Mouse (Mus musculus) embryonic facial prominence, embryonic 15.5 days (tissue): ENCODE results near the gene Skp2. TPM values are rescaled to one million over a fixed set of nuclear protein-coding genes. Genes with fewer than 3 reads are reported as not detected.
A peak's percentile ranks its signal among the peaks of the same experiment; 100 is the strongest.

Experiments used
- ATAC-seq: fragments of 200-750 bp; cut with Nextera tagmentation; 2 replicates; pipeline ENCODE4 v1.8.0; 2017; ENCODE audit warnings: low read depth, moderate TSS enrichment; ENCODE audit not compliant: insufficient number of reproducible peaks, low FRiP score, low TSS enrichment
- H3K27ac ChIP-seq: fragments of 300-500 bp; sonication (generic); replicated peaks from 2 replicates; pipeline ENCODE4 v1.5.1; 2015; ENCODE audit warnings: mild to moderate bottlenecking, inconsistent platforms
- H3K27me3 ChIP-seq: fragments of 300-500 bp; sonication (generic); 2 replicates; pipeline ENCODE4 v1.6.1; 2015; ENCODE audit warnings: inconsistent platforms
- H3K36me3 ChIP-seq: fragments of 300-500 bp; sonication (generic); 2 replicates; pipeline ENCODE4 v1.6.1; 2015; ENCODE audit warnings: mild to moderate bottlenecking, inconsistent platforms
- H3K4me1 ChIP-seq: fragments of 300-500 bp; sonication (generic); 2 replicates; pipeline ENCODE4 v1.6.1; 2015; ENCODE audit warnings: inconsistent platforms
- H3K4me2 ChIP-seq: fragments of 300-500 bp; sonication (generic); replicated peaks from 2 replicates; pipeline ENCODE4 v1.6.1; 2015; ENCODE audit warnings: mild to moderate bottlenecking, inconsistent platforms
- H3K4me3 ChIP-seq: fragments of 300-500 bp; sonication (generic); replicated peaks from 2 replicates; pipeline ENCODE4 v1.5.1; 2015; ENCODE audit warnings: mild to moderate bottlenecking, inconsistent platforms
- H3K9ac ChIP-seq: fragments of 300-500 bp; sonication (generic); 2 replicates; pipeline ENCODE4 v1.6.1; 2015; ENCODE audit warnings: inconsistent platforms
- H3K9me3 ChIP-seq: fragments of 300-500 bp; sonication (generic); replicated peaks from 2 replicates; pipeline ENCODE4 v1.6.1; 2016; ENCODE audit warnings: inconsistent platforms
- WGBS: fragments of 180-500 bp; shearing (Covaris S2); methylation state at CpG from one replicate; pipeline ENCODE4 v1.1.7; 2015; 5-methylcytosine and 5-hydroxymethylcytosine counted together
- polyA plus RNA-seq: library from polyadenylated mRNA; unstranded; fragments of >200 nt; fragmentation: Nextera tagmentation; extraction: Ambion mirVana; gene quantifications from 2 replicates; pipeline ENCODE4 v1.2.1, GENCODE M21; 2015

Gene Skp2
- polyA plus RNA-seq, 1 experiment from 2014 or later, result 64.2 TPM

DNA sequence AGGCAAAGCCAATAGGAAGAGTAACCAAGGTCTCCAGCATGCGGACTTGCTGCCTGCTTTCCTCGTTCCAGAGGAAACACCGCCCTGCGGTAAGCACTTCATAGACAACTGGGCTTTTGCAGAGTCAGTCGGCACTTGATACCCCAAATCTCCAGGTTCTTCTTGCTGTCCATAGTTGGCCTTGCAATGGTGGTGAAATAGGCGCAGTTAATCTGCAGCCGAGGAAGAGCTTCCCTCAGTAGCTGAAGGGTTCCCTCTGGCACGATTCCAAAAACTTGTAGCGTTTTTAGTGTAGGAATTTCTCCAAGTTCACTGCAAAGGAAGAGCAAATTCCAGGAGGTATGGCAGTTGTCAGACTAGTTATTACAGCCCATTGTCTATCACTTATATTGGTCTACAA is 41.7 kb downstream of the Skp2 start:
- Histone ChIP-seq H3K4me3 (no peak overlapping the region), H3K4me2 (no peak overlapping the region), H3K27ac (no peak overlapping the region), H3K36me3 (peaks cover 64% of the 10 kb centered on the region), H3K27me3 (no peaks in the 10 kb centered on the region), H3K9ac (no peak overlapping the region), H3K9me3 (no peaks in the 10 kb centered on the region), H3K4me1 (no peaks in the 10 kb centered on the region)
- ATAC-seq, result no peak; the same call in 1 of the 2 replicates
- 62% methylated on average over 9 of the region's 9 CpGs for WGBS

- Histone ChIP-seq H3K36me3 (peaks cover 57% of the 10 kb centered on the region), H3K9me3 (no peaks in the 10 kb centered on the region), H3K27me3 (no peaks in the 10 kb centered on the region), H3K4me3 (no peak overlapping the region), H3K27ac (no peak overlapping the region), H3K4me1 (no peaks in the 10 kb centered on the region), H3K9ac (no peak overlapping the region), H3K4me2 (no peak overlapping the region)
- ATAC-seq, result no peak
- 76% methylated on average over 3 of the region's 3 CpGs for WGBS
Measured at GRCm38 (mm10) chr15:9111648-9112047, 43.6 kb downstream of the Skp2 start.

GRCm38 (mm10) chr15:9110526-9111347 is 44.5 kb downstream of the Skp2 start:
- Histone ChIP-seq H3K27me3 (no peaks in the 10 kb centered on the region), H3K9ac (no peak overlapping the region), H3K9me3 (no peaks in the 10 kb centered on the region), H3K36me3 (peaks cover 55% of the 10 kb centered on the region), H3K4me1 (no peaks in the 10 kb centered on the region), H3K4me3 (no peak overlapping the region), H3K27ac (no peak overlapping the region), H3K4me2 (no peak overlapping the region)
- ATAC-seq, result no peak
- WGBS, result 76% methylated on average over 6 of the region's 6 CpGs

- Histone ChIP-seq H3K9ac (no peak overlapping the region), H3K4me3 (no peak overlapping the region), H3K36me3 (peaks cover 45% of the 10 kb centered on the region), H3K9me3 (no peaks in the 10 kb centered on the region), H3K27ac (no peak overlapping the region), H3K4me1 (no peaks in the 10 kb centered on the region), H3K4me2 (no peak overlapping the region), H3K27me3 (no peaks in the 10 kb centered on the region)
- 92% methylated on average over 13 of the region's 13 CpGs for WGBS
- ATAC-seq, result no peak
Measured at GRCm38 (mm10) chr15:9106303-9107074, 48.7 kb downstream of the Skp2 start.

GRCm38 (mm10) chr15:9100446-9101077 is 54.7 kb downstream of the Skp2 start:
- ATAC-seq, result no peak
- H3K36me3 ChIP-seq, result peaks cover 50% of the 10 kb centered on the region
- 92% methylated on average over 10 of the region's 10 CpGs for WGBS

GRCm38 (mm10) chr15:9096865-9097264 is 58.4 kb downstream of the Skp2 start:
- 93% methylated on average over 4 of the region's 4 CpGs for whole genome bisulfite sequencing
- Histone ChIP-seq H3K4me1 (peaks cover 6% of the 10 kb centered on the region; the same call in 1 of the 2 replicates), H3K27me3 (no peaks in the 10 kb centered on the region), H3K9me3 (no peaks in the 10 kb centered on the region), H3K4me2 (no peak overlapping the region), H3K9ac (no peak overlapping the region), H3K36me3 (peaks cover 50% of the 10 kb centered on the region), H3K4me3 (no peak overlapping the region), H3K27ac (no peak overlapping the region)
- ATAC-seq, result no peak

More at GRCm38 (mm10) chr15:9100446-9101077, 54.7 kb downstream of the Skp2 start:
- Histone ChIP-seq H3K4me2 (no peak overlapping the region), H3K4me1 (no peaks in the 10 kb centered on the region), H3K9ac (no peak overlapping the region), H3K9me3 (no peaks in the 10 kb centered on the region), H3K4me3 (no peak overlapping the region), H3K27me3 (no peaks in the 10 kb centered on the region), H3K27ac (no peak overlapping the region)

DNA sequence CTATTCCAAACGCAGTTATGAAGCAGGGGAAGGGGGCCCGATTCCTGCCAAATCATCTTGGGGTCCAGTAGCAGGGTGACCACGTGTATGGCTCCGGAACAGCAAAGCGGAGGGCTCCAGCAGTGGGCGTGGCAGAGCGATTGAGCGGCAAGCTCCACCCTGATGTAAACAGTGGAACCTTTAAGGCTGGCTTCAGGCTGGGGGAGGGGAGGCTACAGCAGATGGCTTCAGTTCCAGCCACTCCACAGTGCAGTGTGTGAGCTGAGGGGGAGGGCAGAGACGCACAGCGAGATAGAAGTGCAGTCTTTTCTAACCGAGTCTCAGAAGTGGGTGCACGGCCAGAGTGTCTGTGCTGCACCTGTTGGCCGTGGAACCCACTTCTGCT is 60.9 kb downstream of the Skp2 start:
- ATAC-seq, result peak; percentile 74
- Histone ChIP-seq H3K9me3 (no peaks in the 10 kb centered on the region), H3K4me3 (no peak overlapping the region), H3K36me3 (peaks cover 30% of the 10 kb centered on the region), H3K27me3 (no peaks in the 10 kb centered on the region), H3K4me1 (peaks cover 6% of the 10 kb centered on the region; the same call in 1 of the 2 replicates), H3K9ac (no peak overlapping the region), H3K27ac (no peak overlapping the region), H3K4me2 (peak overlapping the region; percentile 17; the same call in 1 of the 2 replicates)
- WGBS, result 18% methylated on average over 13 of the region's 13 CpGs

GRCm38 (mm10) chr15:9093598-9094365 is 61.4 kb downstream of the Skp2 start:
- Histone ChIP-seq H3K4me1 (peaks cover 6% of the 10 kb centered on the region; the same call in 1 of the 2 replicates), H3K27me3 (no peaks in the 10 kb centered on the region), H3K9ac (no peak overlapping the region), H3K4me3 (no peak overlapping the region), H3K27ac (no peak overlapping the region), H3K4me2 (peak overlapping the region; percentile 17; the same call in 1 of the 2 replicates), H3K9me3 (no peaks in the 10 kb centered on the region), H3K36me3 (peaks cover 30% of the 10 kb centered on the region)
- ATAC-seq, result no peak
- WGBS, result 65% methylated on average over 11 of the region's 11 CpGs

DNA sequence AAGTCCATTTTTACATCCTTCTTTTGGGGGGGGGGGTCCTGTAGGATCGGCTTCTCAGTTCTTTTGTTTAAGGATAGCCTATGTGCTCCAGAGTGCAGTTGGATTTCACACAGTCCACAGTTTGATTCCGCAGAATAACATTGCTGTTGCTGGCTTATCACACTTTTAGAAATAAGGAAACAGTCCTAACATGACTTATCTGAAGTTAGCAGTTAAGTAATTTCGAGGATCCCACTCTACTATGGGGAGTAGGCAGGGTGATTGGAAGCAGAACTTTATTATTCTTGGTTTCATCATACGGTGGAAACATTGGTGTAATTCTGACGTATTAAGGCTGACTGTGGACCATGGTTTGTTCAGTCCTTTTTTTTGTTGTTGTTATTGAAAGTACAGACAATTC is 64.6 kb downstream of the Skp2 start:
- Histone ChIP-seq H3K4me3 (no peak overlapping the region), H3K4me2 (no peak overlapping the region), H3K36me3 (peaks cover 27% of the 10 kb centered on the region), H3K4me1 (peaks cover 6% of the 10 kb centered on the region; the same call in 1 of the 2 replicates), H3K27me3 (no peaks in the 10 kb centered on the region), H3K27ac (no peak overlapping the region), H3K9me3 (no peaks in the 10 kb centered on the region), H3K9ac (no peak overlapping the region)
- no peak for ATAC-seq
- WGBS, result 89% methylated on average over 5 of the region's 5 CpGs

GRCm38 (mm10) chr15:9089136-9089720 is 66.0 kb downstream of the Skp2 start:
- H3K36me3 ChIP-seq, result peaks cover 23% of the 10 kb centered on the region
- H3K4me3 ChIP-seq, result no peak overlapping the region
- no peak overlapping the region for H3K27ac ChIP-seq
- H3K27me3 ChIP-seq, result no peaks in the 10 kb centered on the region
- no peak overlapping the region for H3K9ac ChIP-seq
- no peak; the same call in 1 of the 2 replicates for ATAC-seq
- H3K4me2 ChIP-seq, result no peak overlapping the region
- 18% methylated on average over 2 of the region's 2 CpGs for WGBS
- H3K9me3 ChIP-seq, result no peaks in the 10 kb centered on the region
- 0 out of 2 replicates have a peak, but pooled peaks cover 1% of the 10 kb centered on the region for H3K4me1 ChIP-seq
